Mouse (Mus musculus): ENCODE measurements around the gene Zbtb20. TPM values are rescaled to one million over a fixed set of nuclear protein-coding genes. Genes with fewer than 3 reads are reported as not detected.
A peak's percentile ranks its signal among the peaks of the same experiment; 100 is the strongest.

The Zbtb20 gene
- total RNA-seq, 2 experiments from 2014 or later: 8.1 to 9.4 TPM

- ATAC-seq (replicated peaks; ENCODE audit: low FRiP score, low TSS enrichment, poor library complexity, severe bottlenecking): no peak
Observed at GRCm38 (mm10) chr16:43046686-43047085, 171.0 kb downstream of the Zbtb20 start.

DNA sequence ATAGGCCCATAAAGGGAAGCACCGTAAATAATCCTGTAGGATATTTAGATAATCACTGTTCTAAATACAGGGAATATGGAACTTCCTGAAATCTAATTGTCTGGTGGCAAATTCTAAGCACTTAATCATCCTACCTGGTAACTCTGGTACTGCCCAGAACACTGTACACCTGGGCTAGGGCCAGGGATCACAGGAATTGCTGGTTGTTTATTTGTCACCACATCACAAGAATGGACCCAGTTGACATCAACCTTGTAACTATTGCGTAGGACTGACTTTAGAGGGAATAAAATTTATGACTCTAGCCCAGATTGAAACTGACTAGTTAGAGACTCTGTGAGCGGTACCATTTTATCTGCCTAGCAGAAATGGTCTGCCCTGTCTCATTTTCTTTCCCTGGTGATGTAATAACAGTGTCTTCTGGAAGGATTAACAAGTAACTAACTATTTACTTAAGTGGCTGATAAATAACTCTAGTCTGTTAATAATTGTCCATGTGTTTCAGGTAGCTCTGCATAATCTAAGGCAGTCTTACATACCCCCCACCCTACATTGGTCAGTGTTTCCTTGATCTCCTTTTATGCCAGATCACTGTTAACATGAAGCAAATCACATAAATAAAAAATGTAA is 194.1 kb downstream of the Zbtb20 start:
- no peak for ATAC-seq (replicated peaks; ENCODE audit: low FRiP score, low TSS enrichment, poor library complexity, severe bottlenecking)

DNA sequence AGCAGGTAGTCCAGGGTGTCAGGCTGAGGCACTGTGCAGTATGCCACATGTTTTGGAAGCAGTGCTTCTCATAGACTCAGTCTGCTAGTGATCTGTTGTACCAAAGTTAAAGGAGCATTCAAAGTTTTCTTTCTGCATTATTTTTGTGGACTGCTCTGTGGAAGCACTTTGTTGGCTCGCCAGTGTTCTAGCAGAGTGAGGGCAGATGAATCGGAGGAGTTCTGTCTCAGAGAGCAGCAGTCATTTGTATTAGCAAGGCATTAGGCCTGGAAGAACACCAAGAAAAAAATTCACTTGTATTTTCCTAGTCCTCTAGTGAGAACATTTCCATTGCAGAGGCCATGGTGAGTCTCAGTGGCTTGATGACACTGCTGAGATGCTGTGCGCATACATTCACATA is 196.2 kb downstream of the Zbtb20 start:
- ATAC-seq (replicated peaks; ENCODE audit: low FRiP score, low TSS enrichment, poor library complexity, severe bottlenecking): no peak

GRCm38 (mm10) chr16:43072818-43073594 is 197.3 kb downstream of the Zbtb20 start:
- ATAC-seq (replicated peaks; ENCODE audit: low FRiP score, low TSS enrichment, poor library complexity, severe bottlenecking): no peak

DNA sequence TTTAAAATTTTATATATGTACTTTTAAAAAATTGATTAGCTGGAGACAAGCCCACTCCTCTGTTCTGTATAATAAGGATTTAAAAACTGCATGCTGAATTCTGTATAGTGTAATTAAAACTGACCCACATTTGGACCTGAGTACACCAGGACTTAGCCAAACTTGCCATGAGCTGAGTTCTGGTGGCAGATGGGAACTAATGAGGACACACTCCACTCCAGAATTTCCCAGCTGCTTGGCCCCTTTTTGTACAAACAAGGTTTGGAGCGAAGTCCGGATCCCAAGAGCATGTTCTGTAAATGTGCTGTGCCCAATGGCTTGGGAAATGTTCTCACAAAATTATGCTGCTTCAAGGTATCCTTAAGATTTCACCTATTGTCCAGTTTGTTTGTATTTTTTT is 204.7 kb downstream of the Zbtb20 start:
- no peak for ATAC-seq (replicated peaks; ENCODE audit: low FRiP score, low TSS enrichment, poor library complexity, severe bottlenecking)

GRCm38 (mm10) chr16:43080923-43081702 is 205.4 kb downstream of the Zbtb20 start:
- ATAC-seq (replicated peaks; ENCODE audit: low FRiP score, low TSS enrichment, poor library complexity, severe bottlenecking): peak; percentile 75

GRCm38 (mm10) chr16:43081995-43082394 is 206.3 kb downstream of the Zbtb20 start:
- ATAC-seq (replicated peaks; ENCODE audit: low FRiP score, low TSS enrichment, poor library complexity, severe bottlenecking): no peak

DNA sequence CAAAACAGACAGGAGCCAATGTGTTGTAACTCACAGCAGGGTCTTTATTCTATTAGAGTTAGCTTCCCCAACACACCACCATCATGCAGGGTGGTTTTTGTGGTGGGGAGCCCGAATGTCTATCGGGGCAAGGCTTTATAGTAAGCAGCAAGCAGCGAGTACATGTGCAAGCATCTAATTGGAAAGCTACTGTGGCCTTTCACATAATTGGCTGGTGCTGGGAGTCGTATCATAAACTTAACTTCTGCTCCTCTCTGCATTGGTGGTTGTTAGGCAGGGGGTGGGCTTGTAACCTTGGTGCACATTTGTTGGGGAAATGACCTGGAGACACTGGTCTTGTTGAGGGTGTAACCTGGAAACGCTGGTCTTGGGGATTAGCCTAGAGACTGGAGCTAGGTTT is 207.1 kb downstream of the Zbtb20 start:
- no peak for ATAC-seq (replicated peaks; ENCODE audit: low FRiP score, low TSS enrichment, poor library complexity, severe bottlenecking)

DNA sequence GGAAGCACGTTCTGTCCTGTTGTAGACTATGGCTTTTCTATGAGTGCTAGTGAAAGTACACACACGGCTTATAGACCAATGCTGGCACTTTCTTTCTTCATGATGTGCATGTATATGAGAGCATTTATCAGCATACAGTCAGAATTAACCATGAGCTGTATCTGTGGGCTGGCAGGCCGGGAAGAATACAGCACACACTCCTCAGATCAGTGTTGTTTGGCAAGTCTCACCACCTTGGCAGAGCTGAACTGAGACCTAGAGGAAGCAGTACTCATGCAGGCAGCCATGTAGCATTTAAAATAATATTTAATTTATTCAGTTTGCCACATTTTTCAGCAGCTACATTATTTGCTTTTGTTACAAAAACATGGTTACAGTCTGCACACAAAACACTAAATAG is 214.5 kb downstream of the Zbtb20 start:
- ATAC-seq (replicated peaks; ENCODE audit: low FRiP score, low TSS enrichment, poor library complexity, severe bottlenecking): peak; percentile 67; the same call in 1 of the 2 replicates

DNA sequence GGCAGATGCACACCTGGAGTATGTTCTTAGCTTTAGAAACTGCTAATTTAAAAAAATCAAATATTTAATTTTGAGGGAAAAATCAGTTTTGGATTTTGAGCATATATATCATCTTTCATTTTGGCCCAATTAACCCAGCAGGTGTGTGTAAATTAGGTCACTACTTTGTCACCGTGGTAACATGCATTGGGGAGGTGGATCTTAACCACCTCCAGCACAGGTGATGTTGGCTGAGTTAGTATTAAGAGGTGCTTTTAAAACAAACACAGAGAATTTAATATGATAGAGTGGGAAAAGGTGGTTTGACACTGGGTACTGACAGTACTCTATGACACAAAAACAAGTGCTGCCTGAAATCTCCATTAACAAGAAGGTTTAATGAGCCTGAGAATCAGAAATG is 218.5 kb downstream of the Zbtb20 start:
- no peak for ATAC-seq (replicated peaks; ENCODE audit: low FRiP score, low TSS enrichment, poor library complexity, severe bottlenecking)

DNA sequence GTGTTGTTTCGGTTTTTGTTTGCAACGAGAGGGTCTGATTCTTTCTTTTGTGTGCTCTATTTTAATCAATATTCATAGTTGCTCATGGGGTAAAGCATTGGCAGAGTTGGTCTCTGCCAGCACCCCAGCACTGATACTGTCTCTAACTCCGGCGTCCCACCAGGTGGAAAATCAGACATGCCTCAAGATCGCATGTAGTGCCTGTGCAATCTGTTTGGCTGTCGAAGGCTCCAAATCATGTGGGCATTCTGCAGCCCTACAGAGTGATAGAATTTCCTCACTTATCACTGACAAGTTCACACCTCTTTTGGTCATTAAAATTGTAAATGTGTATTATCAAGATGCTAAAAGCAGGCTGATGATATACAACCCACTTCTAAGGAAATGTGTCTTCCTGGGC is 219.1 kb downstream of the Zbtb20 start:
- no peak for ATAC-seq (replicated peaks; ENCODE audit: low FRiP score, low TSS enrichment, poor library complexity, severe bottlenecking)

DNA sequence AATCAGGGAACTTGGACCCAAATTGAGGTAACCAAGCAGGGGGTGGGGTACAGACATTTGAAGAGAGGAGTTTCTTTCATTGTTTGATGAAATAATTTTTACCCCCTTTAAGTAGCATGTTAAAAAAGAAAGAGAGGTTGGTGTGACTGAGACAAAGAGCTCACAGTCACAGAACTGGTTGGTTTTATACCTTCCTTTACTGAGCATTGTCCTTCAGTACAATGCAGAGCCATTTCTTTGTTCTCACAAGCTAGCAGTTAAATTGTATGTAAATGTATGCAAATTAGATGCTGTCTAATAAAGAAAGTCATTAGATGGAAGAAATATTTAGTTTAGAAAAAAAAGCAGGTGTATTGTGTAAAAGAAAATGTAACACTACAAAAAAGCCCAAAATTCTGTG is 220.4 kb downstream of the Zbtb20 start:
- ATAC-seq (replicated peaks; ENCODE audit: low FRiP score, low TSS enrichment, poor library complexity, severe bottlenecking): no peak

DNA sequence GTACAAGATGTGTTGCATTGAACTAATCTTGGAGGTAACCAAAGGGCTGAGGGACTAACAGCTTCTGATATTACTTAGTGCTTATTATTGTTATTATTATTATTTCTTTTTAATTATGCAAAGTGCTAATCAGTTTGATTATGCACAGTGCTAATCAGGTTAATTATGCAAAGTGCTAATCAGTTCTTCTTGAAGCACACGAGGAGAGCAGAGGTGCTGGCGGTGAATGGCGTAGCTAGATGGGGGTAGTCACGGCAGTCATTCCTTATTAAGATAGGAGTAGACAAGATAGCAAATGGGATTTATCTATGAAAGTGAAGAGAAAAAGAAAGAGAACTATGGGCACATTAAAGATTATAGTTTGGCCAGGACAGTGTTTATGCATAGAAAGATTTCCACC is 222.5 kb downstream of the Zbtb20 start:
- no peak for ATAC-seq (replicated peaks; ENCODE audit: low FRiP score, low TSS enrichment, poor library complexity, severe bottlenecking)

- ATAC-seq (replicated peaks; ENCODE audit: low FRiP score, low TSS enrichment, poor library complexity, severe bottlenecking): no peak
Observed at GRCm38 (mm10) chr16:43098666-43099065, 223.0 kb downstream of the Zbtb20 start.

- no peak for ATAC-seq (replicated peaks; ENCODE audit: low FRiP score, low TSS enrichment, poor library complexity, severe bottlenecking)
Observed at GRCm38 (mm10) chr16:43111288-43111687, 235.6 kb downstream of the Zbtb20 start.

DNA sequence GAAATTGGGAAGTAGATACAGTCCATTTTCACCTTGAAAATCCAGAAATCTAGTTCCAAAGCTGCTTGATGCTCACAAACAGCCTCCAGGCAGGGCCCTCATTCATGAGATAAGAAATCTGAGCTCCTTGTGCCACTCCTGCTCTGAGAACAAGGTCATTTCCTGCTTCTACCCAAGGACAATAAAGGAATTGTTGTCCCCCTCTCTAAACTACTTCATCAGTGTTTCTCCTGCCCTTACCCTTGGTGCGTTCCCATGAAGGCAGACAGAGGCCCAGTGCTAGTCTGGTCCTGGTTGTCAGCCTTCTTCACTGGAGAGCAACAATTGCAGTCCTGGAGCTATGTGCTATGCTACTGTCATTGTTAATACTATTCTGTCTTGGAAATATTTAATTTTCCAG is 238.3 kb downstream of the Zbtb20 start:
- no peak for ATAC-seq (replicated peaks; ENCODE audit: low FRiP score, low TSS enrichment, poor library complexity, severe bottlenecking)

- ATAC-seq (replicated peaks; ENCODE audit: low FRiP score, low TSS enrichment, poor library complexity, severe bottlenecking): no peak
Observed at GRCm38 (mm10) chr16:43129966-43130365, 254.3 kb downstream of the Zbtb20 start.

DNA sequence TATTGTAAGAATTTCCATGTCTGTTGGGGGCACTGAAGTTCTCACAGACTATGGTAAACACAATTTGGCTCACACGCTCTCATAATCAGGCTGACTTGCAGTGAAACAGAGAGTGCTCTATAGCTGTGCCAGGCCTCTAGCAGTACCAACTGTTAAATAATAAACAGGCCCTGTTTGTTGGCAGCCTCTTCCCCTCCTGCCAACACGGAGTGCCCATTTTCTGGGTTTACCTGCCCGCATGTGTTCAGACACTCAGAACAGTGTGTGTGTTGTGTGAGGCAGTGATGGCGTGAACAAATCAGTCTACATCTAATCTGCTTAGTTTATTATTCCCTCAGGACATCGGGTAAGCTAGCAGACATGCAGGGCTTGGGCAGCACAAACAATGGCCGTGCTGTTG is 254.9 kb downstream of the Zbtb20 start:
- ATAC-seq (replicated peaks; ENCODE audit: low FRiP score, low TSS enrichment, poor library complexity, severe bottlenecking): no peak

- no peak for ATAC-seq (replicated peaks; ENCODE audit: low FRiP score, low TSS enrichment, poor library complexity, severe bottlenecking)
Observed at GRCm38 (mm10) chr16:43131077-43131476, 255.4 kb downstream of the Zbtb20 start.

- ATAC-seq (replicated peaks; ENCODE audit: low FRiP score, low TSS enrichment, poor library complexity, severe bottlenecking): 0 out of 2 replicates have a peak, but pooled peaks have one; percentile 44
Observed at GRCm38 (mm10) chr16:43168506-43168905, 292.8 kb downstream of the Zbtb20 start.
